Mouse (Mus musculus): Measurements from ENCODE around the gene Galns. TPM values are rescaled to one million over a fixed set of nuclear protein-coding genes. Genes with fewer than 3 reads are reported as not detected.
"Not testable (repeated sequence)": the region's sequence is repeated elsewhere in the genome, so short reads cannot be mapped to it uniquely, and the experiment has no call there.

The Galns gene
- polyA plus RNA-seq, 1 experiment from 2014 or later, result 6.2 TPM

DNA sequence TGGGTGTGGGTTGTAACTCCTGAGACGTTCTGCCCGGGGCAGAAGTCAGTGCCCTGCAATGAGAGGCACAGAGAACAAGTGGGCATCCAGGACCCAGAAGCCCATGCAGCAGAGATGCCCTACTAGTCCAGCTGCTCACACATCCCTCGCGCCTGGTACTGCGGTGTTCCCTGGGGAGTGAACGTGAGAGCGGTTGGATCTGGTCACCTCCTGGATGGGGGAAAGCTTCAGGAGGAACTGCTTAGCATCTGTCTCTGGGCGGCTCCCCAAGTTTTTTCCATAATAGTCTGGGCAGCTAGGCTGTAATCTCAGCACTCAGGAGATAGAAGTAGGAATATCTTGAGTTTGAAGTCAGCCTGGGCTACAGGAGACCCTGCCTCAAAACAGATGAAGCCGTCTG is 26.3 kb downstream of the Galns start:
- Histone ChIP-seq H3K9ac (no peak overlapping the region), H3K4me3 (no peak overlapping the region), H3K27ac (no peak overlapping the region), H3K27me3 (replicated peaks) (no peaks in the 10 kb centered on the region), H3K4me2 (replicated peaks) (no peak overlapping the region), H3K9me3 (no peaks in the 10 kb centered on the region), H3K4me1 (peaks cover 7% of the 10 kb centered on the region; the same call in 1 of the 2 replicates), H3K36me3 (no peaks in the 10 kb centered on the region)
- 86% methylated on average over 9 of the region's 9 CpGs for WGBS
- no peak for ATAC-seq (ENCODE audit: low FRiP score, low read depth)

DNA sequence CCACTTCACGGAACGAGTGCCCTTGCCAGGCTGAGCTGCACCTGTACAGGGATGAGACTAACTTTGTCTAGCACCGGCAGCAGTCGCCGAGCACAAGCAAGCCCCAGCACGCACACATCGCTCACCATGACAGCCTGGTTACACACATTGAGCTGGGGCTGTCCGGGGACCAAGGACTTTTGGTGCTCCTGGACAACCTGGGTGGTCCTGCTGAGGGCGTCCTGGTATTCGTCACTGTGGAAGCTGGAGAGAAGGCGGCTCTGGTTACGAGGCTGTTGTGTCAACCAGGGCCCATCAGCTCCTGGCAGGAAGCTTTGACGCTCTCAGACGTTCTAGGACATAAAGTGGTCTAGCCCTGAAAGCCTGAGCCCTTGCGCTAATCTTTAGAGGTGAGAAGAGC is 30.3 kb downstream of the Galns start:
- 65% methylated on average over 13 of the region's 15 CpGs for WGBS
- peaks cover 21% of the 10 kb centered on the region for H3K4me1 ChIP-seq

DNA sequence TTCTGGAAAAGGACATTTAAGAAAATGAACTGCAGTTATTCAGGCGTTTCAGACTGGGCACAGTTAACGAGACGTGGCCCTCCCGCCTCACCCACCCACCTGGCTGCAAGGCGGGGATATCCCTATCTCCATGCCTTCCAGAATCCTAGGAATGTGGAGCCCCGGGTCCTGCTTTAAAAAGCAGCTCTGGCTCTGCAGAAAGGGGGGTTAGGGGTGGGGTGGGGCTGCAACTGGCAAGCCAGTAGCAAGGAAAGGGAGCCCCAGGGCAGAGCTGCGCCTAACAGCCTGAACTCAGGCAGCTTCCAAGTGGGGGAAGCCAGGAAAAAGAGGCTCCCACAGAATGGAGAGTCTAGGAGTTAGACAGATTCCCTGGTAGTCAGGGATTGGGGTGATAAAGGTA is 32.1 kb downstream of the Galns start:
- no peak overlapping the region for H3K9ac ChIP-seq
- H3K4me1 ChIP-seq, result peaks cover 32% of the 10 kb centered on the region

More for the DNA sequence above, 30.3 kb downstream of the Galns start:
- H3K27ac ChIP-seq, result no peak overlapping the region
- H3K4me3 ChIP-seq, result no peak overlapping the region
- H3K27me3 ChIP-seq (replicated peaks), result no peaks in the 10 kb centered on the region
- no peaks in the 10 kb centered on the region for H3K9me3 ChIP-seq
- no peak overlapping the region for H3K9ac ChIP-seq
- no peak overlapping the region for H3K4me2 ChIP-seq (replicated peaks)
- ATAC-seq (ENCODE audit: low FRiP score, low read depth), result no peak
- H3K36me3 ChIP-seq, result no peaks in the 10 kb centered on the region

DNA sequence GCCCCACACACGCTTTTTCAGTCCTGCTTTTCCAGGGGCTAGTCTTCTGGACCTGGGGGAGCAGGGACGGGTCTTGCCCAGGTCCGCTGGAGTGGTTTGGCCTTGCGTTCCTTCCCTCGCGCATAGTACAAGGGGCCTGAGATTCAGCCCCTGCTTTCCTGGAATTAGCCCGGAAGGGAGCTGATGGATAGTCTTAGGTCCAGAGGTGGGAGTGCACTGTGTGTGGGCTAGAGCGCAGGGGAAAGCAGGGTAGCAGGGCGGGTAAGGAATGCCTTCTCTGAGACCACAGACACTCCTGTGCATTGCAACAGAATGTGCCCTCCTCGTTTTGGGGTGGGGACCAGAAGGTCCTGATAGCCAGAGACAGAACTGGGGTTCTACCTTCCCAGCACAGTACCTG is 34.1 kb downstream of the Galns start:
- peak; percentile 18; the same call in 1 of the 2 replicates for ATAC-seq (ENCODE audit: low FRiP score, low read depth)
- 0 out of 2 replicates have a peak overlapping the region, but pooled peaks have one; percentile 51 for H3K4me3 ChIP-seq
- H3K36me3 ChIP-seq, result peaks cover 12% of the 10 kb centered on the region
- no peak overlapping the region for H3K9ac ChIP-seq
- no peak overlapping the region for H3K27ac ChIP-seq
- WGBS, result 44% methylated on average over 10 of the region's 10 CpGs
- H3K4me1 ChIP-seq, result peaks cover 32% of the 10 kb centered on the region
- peak overlapping the region; percentile 78 for H3K4me2 ChIP-seq (replicated peaks)
- H3K27me3 ChIP-seq (replicated peaks), result no peaks in the 10 kb centered on the region
- H3K9me3 ChIP-seq, result no peaks in the 10 kb centered on the region

More for the DNA sequence above, 32.1 kb downstream of the Galns start:
- ATAC-seq (ENCODE audit: low FRiP score, low read depth), result no peak
- H3K27me3 ChIP-seq (replicated peaks), result no peaks in the 10 kb centered on the region
- H3K36me3 ChIP-seq, result peaks cover 2% of the 10 kb centered on the region; the same call in 1 of the 2 replicates
- no peak overlapping the region for H3K4me2 ChIP-seq (replicated peaks)
- 26% methylated on average over 7 of the region's 7 CpGs for WGBS
- no peak overlapping the region for H3K4me3 ChIP-seq
- H3K9me3 ChIP-seq, result no peaks in the 10 kb centered on the region
- H3K27ac ChIP-seq, result no peak overlapping the region

DNA sequence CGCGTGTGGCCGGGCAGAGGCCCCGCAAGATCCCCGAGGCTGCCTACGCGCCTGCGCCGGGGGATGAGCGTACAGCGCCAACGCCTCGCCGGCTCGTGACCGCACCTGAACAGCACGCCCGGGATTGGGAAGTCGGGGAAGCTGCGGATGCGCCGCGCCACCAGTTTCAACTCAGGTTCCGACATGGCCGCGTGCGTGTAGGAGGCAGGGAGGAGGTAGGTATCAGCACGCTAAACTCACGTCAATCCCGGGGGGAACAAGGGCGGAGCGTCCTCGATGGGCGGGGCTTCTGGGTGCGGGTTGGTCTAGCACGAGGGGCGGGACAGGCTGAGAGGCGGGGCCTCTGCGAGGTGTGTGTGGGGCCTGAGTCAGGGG is 34.6 kb downstream of the Galns start, which contains the start of gene Aprt:
Gene Aprt (minus strand): TSS at position 262 of the 375 bp plus-strand sequence.
- H3K4me3 ChIP-seq, result peak within 1 kb of the TSS; percentile 51
- peaks cover 17% of the 10 kb centered on the region for H3K36me3 ChIP-seq
- no peaks in the 10 kb centered on the region for H3K27me3 ChIP-seq (replicated peaks)
- no peaks in the 10 kb centered on the region for H3K9me3 ChIP-seq
- H3K27ac ChIP-seq, result no peak within 1 kb of the TSS
- peak; percentile 87 for ATAC-seq (ENCODE audit: low FRiP score, low read depth)
- under 1% methylated on average over 39 of the region's 39 CpGs for WGBS
- peak within 1 kb of the TSS; percentile 78 for H3K4me2 ChIP-seq (replicated peaks)
- peaks cover 32% of the 10 kb centered on the region for H3K4me1 ChIP-seq
- peak within 1 kb of the TSS; percentile 74 for H3K9ac ChIP-seq

DNA sequence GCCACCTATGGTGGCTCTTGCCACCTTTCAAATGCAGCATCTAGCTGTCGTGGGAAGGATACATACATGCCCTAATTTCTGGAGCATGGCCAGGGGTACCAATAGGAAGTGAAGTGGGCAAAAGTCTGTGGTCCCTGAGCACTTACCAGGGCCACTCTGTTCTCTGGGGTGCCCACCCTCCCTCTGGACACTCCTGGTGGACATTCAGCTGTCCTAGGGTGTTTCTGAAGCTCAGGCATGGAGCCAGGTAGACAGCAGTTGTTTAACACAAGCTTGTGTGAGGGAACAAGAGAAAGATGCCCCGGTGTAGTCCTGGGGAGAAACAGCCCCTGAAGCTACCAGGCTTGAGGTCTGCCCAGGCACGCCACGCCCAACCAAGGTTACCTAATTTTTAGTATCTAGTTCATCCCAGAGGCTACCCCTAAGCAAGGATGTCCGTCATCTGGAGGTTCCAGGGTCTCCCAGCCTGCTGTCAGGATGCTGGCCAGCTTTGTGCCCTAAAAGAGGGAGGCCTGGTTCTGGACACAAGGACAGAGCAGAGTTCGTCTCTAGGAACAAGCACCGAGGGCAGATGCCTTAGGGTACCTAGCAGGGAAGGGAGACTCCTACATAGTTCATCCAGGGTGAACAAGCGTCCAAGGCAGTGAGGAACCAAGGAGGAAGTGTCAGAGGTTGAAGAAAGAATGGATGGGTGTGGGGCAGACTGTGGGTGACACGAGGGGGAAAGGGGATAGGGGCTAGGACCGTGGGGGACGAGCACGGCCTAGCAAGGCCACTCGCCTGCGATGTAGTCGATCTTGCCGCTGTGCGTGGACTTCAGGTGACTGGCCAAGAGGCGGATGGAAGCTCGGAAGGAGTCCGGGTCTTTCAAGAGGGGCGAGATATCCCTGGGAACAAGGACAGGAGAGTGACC is 35.3 kb downstream of the Galns start:
- ATAC-seq (ENCODE audit: low FRiP score, low read depth), result peak; percentile 45
- Histone ChIP-seq H3K4me1 (peaks cover 32% of the 10 kb centered on the region), H3K36me3 (peaks cover 23% of the 10 kb centered on the region), H3K27me3 (replicated peaks) (no peaks in the 10 kb centered on the region), H3K4me2 (replicated peaks) (peak overlapping the region; percentile 78), H3K9me3 (no peaks in the 10 kb centered on the region), H3K9ac (peak overlapping the region; percentile 74), H3K27ac (no peak overlapping the region), H3K4me3 (peak overlapping the region; percentile 51)
- 17% methylated on average over 21 of the region's 21 CpGs for WGBS

DNA sequence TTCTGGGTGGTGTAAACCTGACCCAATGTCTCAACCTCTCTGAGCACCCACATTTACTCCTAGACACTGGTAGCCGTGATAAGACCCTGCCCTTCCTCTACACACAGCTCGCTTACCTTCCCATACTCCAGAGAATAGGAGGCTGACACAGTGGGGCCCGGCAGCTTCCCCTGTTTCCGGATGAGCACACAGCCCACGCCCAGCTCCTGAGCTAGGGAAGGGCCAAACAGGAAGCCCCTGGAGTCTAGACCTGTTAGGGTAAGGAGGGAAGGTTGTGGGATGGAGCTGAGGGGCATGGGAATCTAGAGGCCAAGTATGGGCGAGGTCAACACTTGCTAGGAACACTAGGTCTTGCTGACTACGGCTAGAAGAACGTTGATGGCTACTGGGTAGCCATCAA is 36.0 kb downstream of the Galns start:
- WGBS, result 82% methylated on average over 8 of the region's 8 CpGs
- H3K27me3 ChIP-seq (replicated peaks), result no peaks in the 10 kb centered on the region
- peaks cover 30% of the 10 kb centered on the region for H3K36me3 ChIP-seq
- no peak for ATAC-seq (ENCODE audit: low FRiP score, low read depth)
- H3K9me3 ChIP-seq, result no peaks in the 10 kb centered on the region
- H3K4me2 ChIP-seq (replicated peaks), result peak overlapping the region; percentile 78
- peak overlapping the region; percentile 74; the same call in 1 of the 2 replicates for H3K9ac ChIP-seq
- H3K4me1 ChIP-seq, result peaks cover 32% of the 10 kb centered on the region
- no peak overlapping the region for H3K4me3 ChIP-seq
- H3K27ac ChIP-seq, result no peak overlapping the region

DNA sequence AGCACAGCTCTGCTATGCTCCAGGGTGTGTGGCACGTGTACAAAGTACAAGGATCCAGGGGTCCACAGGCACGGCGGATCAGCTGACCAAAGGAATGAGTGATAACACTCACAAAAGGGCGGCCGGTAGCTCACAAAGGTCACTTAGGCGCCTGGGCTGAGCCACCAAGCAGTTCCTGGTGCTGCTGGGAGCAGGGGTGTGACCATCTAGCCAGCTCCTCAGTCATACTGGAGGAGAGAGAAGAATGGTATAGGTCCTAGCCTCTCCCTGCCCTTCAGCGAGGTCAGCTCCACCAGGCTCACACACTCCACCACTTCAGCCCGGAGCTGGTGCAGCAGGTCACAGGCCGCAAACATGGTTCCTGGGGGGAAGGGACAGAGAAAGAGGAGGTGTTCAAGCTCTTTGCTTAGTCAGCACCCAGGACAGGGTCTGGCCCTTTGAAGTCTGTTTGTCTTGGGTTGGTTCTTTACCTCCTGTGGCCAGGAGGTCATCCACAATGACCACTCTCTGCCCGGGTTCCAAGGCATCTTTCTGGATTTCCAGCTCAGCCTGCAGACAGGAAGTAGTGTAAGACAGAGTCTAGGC is 36.5 kb downstream of the Galns start:
- no peak for ATAC-seq (ENCODE audit: low FRiP score, low read depth)
- H3K4me3 ChIP-seq, result no peak overlapping the region
- no peaks in the 10 kb centered on the region for H3K9me3 ChIP-seq
- H3K4me1 ChIP-seq, result peaks cover 32% of the 10 kb centered on the region
- H3K4me2 ChIP-seq (replicated peaks), result peak overlapping the region; percentile 78
- peaks cover 36% of the 10 kb centered on the region for H3K36me3 ChIP-seq
- H3K9ac ChIP-seq, result 0 out of 2 replicates have a peak overlapping the region, but pooled peaks have one; percentile 5
- no peak overlapping the region for H3K27ac ChIP-seq
- WGBS, result 39% methylated on average over 10 of the region's 10 CpGs
- no peaks in the 10 kb centered on the region for H3K27me3 ChIP-seq (replicated peaks)

DNA sequence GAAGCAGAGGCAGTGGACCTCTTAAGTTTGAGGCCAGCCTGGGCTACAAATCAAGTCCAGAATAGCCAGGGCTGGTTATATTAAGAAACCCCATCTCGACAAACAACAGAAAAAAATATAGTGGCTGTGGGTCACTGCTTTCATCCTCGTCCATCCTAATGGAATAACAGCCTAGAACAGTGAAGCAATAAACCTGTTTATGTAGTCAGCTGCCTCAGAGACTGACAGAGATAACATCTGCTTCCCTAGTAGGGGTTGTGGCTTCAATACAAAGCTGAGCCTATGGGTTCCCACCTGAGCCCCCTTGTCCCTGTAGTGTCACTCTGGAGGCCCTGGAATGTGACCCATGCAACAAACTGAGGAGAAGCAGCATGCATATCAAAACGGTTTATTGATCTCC is 37.0 kb downstream of the Galns start:
- Histone ChIP-seq H3K4me1 (peaks cover 36% of the 10 kb centered on the region), H3K36me3 (peaks cover 40% of the 10 kb centered on the region), H3K4me2 (replicated peaks) (no peak overlapping the region)

DNA sequence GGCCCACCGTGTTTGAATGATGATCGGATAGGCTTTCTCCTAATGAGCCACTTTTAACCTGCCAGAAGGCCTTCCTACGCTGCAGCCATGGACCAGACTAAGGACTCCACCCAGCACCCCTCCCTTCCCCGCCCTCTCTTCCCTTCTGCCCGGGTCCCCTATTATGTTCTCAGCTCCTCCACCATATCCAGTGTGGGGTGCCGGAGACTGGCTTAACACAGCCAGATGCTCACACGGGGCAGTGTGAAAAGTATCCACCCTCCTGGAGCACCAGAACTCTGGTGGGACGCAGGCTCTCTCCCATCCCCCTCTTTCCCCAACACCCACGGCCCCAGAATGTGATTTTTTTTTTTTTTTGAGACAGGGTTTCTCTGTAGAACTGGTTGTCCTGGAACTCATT is 37.7 kb downstream of the Galns start:
- no peak overlapping the region for H3K4me3 ChIP-seq
- no peak for ATAC-seq (ENCODE audit: low FRiP score, low read depth)
- H3K36me3 ChIP-seq, result peaks cover 40% of the 10 kb centered on the region
- no peak overlapping the region for H3K9ac ChIP-seq
- no peak overlapping the region for H3K27ac ChIP-seq
- peaks cover 40% of the 10 kb centered on the region for H3K4me1 ChIP-seq
- H3K4me2 ChIP-seq (replicated peaks), result no peak overlapping the region
- 56% methylated on average over 9 of the region's 9 CpGs for WGBS
- no peaks in the 10 kb centered on the region for H3K9me3 ChIP-seq
- no peaks in the 10 kb centered on the region for H3K27me3 ChIP-seq (replicated peaks)

More for the DNA sequence above, 37.0 kb downstream of the Galns start:
- Histone ChIP-seq H3K27me3 (replicated peaks) (no peaks in the 10 kb centered on the region), H3K4me3 (no peak overlapping the region), H3K27ac (no peak overlapping the region), H3K9ac (no peak overlapping the region), H3K9me3 (no peaks in the 10 kb centered on the region)
- ATAC-seq (ENCODE audit: low FRiP score, low read depth), result no peak
- 43% methylated on average over 3 of the region's 3 CpGs for WGBS

DNA sequence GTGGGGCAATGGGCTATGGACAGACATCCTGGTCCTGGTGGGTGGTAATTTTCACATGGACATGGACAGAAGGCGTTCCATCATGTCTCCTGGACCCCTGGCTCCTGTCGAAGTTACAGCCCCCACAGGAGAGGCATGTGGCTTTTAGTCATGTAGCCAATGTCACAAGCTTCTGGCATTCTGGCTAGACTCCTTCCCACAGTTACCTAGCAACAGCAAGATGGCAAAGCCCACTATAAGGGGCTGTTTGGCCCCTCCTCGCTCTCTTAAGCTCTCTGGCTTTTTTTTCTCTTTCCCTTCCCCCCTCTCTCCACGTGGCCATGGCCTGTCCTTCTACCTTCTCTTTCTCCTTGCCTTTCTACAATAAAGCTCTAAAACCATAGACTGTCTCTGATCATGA is 38.1 kb downstream of the Galns start:
- H3K9ac ChIP-seq; H3K9me3 ChIP-seq; H3K27me3 ChIP-seq (replicated peaks); H3K4me2 ChIP-seq (replicated peaks); ATAC-seq (ENCODE audit: low FRiP score, low read depth); H3K4me3 ChIP-seq; H3K27ac ChIP-seq: not testable (repeated sequence)
- H3K4me1 ChIP-seq, result peaks cover 44% of the 10 kb centered on the region
- H3K36me3 ChIP-seq, result peaks cover 40% of the 10 kb centered on the region
- WGBS, result 26% methylated on average over 4 of the region's 4 CpGs

DNA sequence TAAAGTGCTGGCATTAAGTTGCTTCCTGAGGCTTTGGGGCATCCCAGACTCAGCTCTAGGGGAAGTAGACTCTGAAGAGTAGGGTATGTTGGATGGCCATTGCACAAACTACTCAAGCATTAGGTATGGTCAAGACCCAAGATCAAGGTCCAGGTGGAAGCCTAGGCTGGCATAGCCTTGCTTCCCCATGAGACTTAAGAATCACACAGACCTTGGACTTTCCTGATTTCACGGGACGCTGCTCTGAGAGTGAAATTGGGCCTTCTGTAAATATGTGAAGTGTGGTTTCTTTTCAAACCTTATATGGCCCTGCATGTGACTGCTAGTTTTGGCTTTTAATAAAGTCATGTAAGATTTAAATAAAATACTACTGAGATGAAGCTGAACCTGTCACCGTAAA is 38.5 kb downstream of the Galns start:
- no peak overlapping the region for H3K9ac ChIP-seq
- H3K4me1 ChIP-seq, result peaks cover 46% of the 10 kb centered on the region
- no peaks in the 10 kb centered on the region for H3K27me3 ChIP-seq (replicated peaks)
- 93% methylated on average over 3 of the region's 3 CpGs for WGBS
- no peak overlapping the region for H3K4me3 ChIP-seq
- peaks cover 40% of the 10 kb centered on the region for H3K36me3 ChIP-seq
- no peak overlapping the region for H3K4me2 ChIP-seq (replicated peaks)
- no peak overlapping the region for H3K27ac ChIP-seq
- ATAC-seq (ENCODE audit: low FRiP score, low read depth), result no peak
- no peaks in the 10 kb centered on the region for H3K9me3 ChIP-seq

Data from neural tube, embryonic 12.5 days (tissue).